Mouse (Mus musculus): ENCODE measurements around the gene Pip4k2a.

- no peak for TF ChIP-seq CTCF (IDR thresholded peaks at IDR 0.05; ENCODE audit: control insufficient read depth, insufficient read depth, insufficient read length)
- TF ChIP-seq MYOG (IDR thresholded peaks at IDR 0.05; ENCODE audit: control insufficient read depth, extremely low read depth, insufficient read length), result no peak
- TF ChIP-seq USF1 (IDR thresholded peaks at IDR 0.05; ENCODE audit: low read depth), result no peak
- no peak for TF ChIP-seq CEBPB (IDR thresholded peaks at IDR 0.05; ENCODE audit: low read depth)
These were observed 22.9 kb downstream of the Pip4k2a start for GRCm38 (mm10) chr2:18974882-18975645.

All from C2C12 (cell line).